Mouse (Mus musculus): ENCODE measurements around the gene Crybb3.

DNA sequence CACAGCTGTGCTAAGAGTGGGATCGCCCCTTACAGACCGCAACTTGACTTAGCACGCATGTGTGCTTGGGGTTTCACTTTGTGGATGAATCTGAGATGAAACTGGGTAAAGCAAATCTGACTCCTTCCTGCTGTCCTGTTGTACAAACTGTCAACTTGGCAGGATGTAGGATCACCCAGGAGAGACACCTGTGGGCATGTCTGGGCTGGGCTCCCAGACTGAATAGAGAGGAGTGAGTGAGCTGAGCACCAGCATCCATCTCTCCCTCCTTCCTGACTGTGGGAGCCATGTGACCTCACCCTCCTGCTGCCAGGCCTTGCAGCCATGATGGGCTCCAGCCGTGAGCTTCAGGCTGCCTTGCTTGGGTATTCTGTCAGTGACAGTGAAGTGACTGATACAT is 24.1 kb upstream of the Crybb3 start:
- no peak for TF ChIP-seq POLR2A (IDR thresholded peaks at IDR 0.05; ENCODE audit: borderline replicate concordance, insufficient read depth, low read length)
- TF ChIP-seq CTCF (IDR thresholded peaks at IDR 0.05; ENCODE audit: borderline replicate concordance, insufficient read depth, low read depth, low read length), result no peak
